Mouse (Mus musculus) retina, postnatal 7 days (tissue): ENCODE measurements around the gene Arid5b.
A peak's percentile ranks its signal among the peaks of the same experiment; 100 is the strongest.

Source experiments
- DNase-seq: peaks from one replicate; pipeline ENCODE4 v3.0.0-alpha.2; 2012; ENCODE audit warnings: low read depth, low spot score

Gene Arid5b

DNA sequence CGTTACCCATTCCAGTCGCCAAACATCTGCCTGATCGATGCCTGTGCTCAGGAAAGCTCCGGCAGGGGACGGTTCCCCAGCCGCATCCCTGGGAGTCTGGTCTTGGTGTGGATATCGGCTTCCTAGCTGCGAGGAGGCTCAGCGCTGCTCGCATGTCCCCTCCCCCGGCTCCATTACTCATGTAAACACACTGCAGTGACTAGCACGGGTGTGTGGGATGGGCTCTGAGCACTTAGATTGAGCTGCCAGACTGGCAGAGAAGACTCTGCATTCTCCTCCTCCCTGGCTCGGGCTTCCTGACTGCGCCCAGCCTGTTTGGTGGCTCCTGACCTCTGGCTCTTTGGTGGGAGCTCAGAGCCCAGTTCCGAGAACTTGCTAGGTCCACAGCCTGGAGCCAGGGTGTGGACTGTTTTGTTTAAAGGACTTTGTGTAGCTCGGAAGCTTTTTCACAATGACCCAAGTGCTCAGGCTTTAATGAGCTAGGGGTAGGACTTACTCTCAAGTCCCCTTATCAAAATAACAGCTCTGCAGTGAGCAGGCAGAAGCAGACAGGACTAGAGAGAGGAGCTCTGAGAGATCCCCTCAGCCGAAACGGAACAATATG is 142.0 kb downstream of the Arid5b start:
- peak; percentile 41 for DNase-seq

- no peak for DNase-seq
Measured at GRCm38 (mm10) chr10:68136051-68136450, 142.5 kb downstream of the Arid5b start.

- no peak for DNase-seq
Measured at GRCm38 (mm10) chr10:68135416-68135815, 143.1 kb downstream of the Arid5b start.

DNA sequence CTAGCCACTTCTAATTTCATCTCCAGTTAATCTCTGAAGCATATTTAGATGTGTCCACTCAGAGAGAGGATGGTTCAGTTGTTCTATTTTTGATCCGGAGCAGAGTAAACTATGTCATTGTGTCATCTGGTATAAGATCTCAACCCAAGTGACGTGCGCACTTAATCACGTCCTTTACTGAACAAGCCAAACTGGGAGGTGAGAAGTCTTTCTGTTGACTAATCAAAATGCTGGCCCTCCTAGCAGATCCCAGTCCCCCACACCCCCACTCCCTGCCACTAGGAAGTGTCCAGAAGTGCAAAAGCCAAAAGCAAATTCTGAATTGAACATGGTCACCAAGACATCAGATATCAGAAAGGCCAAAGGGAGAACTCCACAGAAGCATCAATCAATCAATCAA is 144.0 kb downstream of the Arid5b start:
- no peak for DNase-seq

- DNase-seq = no peak
Measured at GRCm38 (mm10) chr10:68134071-68134470, 144.5 kb downstream of the Arid5b start.

- no peak for DNase-seq
Measured at GRCm38 (mm10) chr10:68132636-68133035, 145.9 kb downstream of the Arid5b start.

- no peak for DNase-seq
Measured at GRCm38 (mm10) chr10:68132154-68132553, 146.4 kb downstream of the Arid5b start.

GRCm38 (mm10) chr10:68129651-68130050 is 148.9 kb downstream of the Arid5b start:
- DNase-seq = no peak

DNA sequence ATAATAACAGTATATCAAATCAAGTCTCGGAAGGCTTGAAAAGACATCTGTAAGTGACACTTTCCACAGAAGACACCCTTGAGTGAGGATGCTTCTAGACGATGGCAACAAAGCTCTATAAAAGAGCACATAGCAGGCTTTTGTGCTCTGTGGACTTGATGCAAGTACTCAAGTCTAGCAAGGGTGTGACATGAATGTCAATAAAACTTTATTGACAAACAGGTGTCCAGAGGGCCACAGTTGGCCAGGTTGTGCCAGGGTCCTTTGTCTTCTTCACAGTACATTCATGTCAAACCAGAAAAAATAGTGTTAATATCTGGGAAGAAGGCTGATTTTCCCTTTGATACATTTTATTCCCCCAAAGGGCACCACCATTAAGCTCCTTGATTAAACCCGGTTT is 149.5 kb downstream of the Arid5b start:
- DNase-seq = no peak

GRCm38 (mm10) chr10:68128441-68128848 is 150.1 kb downstream of the Arid5b start:
- DNase-seq = no peak

DNA sequence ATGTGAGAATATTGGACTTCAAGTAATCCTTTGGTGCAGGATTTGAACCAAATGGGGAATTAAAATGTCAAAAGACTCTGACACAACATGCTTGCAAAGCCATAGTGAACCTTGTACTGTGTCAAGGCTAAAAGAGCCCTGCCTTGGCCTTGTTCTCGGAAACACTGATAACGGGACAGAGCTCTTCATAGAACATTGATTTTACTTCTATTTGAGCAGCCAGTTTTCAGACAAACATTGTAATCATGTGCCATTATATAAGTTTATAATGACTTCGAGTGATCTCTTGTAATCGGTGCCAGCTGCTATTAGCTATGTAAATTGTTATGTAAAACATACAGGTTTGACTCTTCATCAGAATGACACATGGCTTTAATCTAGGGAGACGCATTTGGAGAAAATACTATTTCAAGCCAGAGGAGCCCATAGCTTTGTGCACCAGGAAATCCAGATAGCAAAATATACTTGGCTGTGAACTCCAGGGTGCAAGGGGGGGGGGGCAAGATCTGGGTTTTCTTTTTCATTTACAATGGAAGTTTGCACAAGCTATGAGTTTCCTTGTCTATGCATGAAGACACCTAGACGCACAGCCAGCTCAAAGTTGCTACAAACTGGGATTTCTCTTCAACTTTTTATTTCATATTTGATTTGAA is 150.8 kb downstream of the Arid5b start:
- no peak for DNase-seq

- no peak for DNase-seq
Measured at GRCm38 (mm10) chr10:68127104-68127503, 151.4 kb downstream of the Arid5b start.

DNA sequence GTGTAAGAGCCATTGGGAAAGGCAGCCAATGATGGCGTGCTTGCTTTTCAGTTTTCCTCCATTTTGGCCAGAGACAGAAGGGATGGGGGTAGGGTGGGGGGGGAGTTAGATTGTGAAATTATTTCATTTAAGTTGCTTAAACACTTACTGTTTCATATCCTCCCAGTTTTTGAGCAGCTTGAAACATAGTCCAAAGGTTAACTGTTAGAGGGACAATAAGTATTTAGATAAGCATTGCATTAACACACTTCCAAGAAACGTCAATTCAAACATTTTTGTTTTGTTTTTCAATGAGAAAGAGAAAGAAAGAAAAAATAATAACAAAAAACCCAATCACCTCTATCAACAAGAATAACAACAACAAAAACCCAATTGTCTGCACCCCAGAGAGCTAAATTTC is 152.0 kb downstream of the Arid5b start:
- DNase-seq = no peak

DNA sequence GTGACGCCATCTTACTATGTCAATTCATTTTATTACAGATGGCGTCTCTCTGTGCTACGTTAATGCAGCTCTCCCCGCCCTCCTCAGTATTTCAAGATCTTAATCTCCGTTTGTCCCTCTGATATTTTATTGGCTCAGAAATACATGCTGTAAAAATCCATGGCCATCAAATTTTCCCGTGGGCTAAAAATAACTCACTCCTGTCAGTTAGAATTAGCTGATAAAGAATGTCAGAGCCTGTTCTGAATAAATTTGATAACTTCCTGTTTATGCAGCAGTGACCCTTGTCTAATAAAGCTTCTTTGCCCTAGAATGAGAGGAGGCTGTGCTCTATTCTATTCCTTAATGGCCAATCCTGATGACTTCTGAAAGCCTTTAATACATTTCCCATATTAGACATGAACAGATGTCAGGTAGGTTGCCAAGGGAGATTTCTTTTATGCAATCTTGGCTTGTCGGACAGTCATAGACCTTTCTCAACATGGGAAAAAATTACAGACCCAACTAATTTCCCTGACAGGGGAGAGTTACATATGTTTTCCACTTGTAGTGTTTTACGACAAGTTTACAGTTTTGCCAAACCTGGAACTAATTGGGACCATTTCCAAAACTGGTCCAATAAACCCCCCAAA is 152.5 kb downstream of the Arid5b start:
- DNase-seq = no peak

DNA sequence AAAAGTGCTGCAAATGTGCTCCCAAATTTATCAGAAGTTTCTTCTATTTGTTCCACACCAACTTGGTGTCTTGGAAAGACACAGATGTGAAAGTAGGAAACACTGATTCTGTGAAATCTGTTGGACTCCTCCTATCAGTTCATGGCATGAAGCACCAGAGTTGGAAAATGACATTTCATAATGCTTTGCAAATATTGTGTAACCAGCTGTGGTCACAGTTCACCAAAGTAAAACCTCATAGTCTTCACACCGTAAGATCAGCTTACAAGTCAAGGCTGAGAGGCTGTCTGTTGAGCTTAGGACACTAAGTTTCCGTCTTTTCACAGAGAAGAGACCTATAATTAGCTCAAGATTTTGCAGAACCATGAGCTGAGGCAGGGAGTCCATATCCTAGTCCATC is 153.6 kb downstream of the Arid5b start:
- DNase-seq = no peak

DNA sequence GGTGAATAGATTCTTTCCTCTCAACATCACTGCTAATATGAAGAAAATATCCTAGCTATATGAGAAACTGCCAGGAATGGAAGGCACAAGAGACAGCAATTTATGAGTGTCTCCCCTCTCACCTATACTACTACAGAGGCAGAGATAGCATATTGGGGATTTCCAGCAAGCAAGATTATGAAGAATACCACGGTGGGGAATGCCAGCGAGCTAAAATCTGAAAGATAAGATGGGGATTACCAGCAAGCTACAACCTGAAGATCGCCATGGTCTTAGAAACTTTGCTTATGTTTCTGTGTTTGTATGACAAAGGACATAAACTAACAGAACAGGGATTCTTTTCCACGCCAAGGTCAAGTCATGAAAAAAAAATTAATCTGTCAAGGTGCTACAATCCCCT is 155.1 kb downstream of the Arid5b start:
- no peak for DNase-seq

DNA sequence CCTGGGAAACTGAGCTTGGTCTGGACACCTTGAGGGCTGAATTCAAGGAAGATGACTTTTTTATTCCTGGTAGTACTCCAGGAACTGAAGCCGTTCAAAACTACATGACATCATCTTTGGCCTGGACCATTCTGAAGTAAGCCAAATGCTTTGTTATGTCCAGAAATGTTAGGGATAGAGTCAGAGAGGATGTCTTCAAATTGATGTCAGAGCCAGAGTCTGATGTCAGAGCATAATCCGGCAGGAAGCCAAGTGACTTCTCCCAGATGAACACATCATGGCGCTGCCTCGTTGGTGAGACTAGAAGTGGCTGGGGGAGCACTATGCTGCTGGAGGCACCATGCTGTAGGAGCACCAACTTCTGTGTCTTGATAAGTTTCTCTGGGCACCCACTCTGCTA is 156.6 kb downstream of the Arid5b start:
- no peak for DNase-seq

GRCm38 (mm10) chr10:68121251-68121650 is 157.3 kb downstream of the Arid5b start:
- DNase-seq = no peak

GRCm38 (mm10) chr10:68120011-68120410 is 158.5 kb downstream of the Arid5b start:
- DNase-seq = no peak

DNA sequence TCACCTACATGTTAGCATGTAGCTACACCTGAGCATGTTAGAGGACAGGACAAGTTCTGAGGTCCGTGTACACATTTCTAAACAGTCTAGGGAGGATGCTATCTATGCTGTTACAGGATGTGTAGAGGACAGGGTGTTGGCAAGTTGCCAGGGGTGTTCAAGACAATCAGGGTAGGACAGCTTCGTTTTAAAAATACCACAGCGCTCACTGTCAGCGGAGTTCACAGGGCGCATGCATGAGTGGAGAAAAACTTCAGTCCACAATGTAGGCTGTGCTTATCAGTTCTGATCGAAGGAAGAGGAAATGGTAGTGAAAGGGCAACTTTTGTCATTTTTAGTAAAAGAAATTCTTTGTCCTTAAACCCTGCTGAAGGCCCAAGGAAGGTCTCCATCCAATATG is 159.3 kb downstream of the Arid5b start:
- DNase-seq = no peak

DNA sequence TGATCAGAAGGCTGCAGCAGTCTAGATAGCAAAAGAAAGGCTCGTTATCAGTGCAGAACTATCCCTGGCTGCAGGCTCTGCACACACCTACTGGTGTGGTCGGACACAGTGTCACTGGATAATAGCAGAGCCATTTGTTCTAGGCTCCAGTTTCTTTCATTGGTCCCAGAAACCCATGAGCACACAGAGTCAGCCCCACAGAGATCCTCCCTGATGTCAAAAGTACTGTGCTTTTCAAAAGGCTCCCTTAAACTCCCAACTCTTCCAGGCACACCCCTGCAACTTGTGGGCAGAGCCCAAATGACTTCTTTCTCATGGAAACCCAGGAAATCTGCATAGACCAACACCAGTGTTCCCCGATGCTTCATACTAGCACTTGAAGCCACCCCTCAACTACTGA is 163.6 kb downstream of the Arid5b start:
- DNase-seq = no peak

GRCm38 (mm10) chr10:68113645-68114044 is 164.9 kb downstream of the Arid5b start:
- DNase-seq = no peak

GRCm38 (mm10) chr10:68112983-68113382 is 165.6 kb downstream of the Arid5b start:
- no peak for DNase-seq
